Mouse (Mus musculus): ENCODE measurements around the gene Iqcm. TPM values are rescaled to one million over a fixed set of nuclear protein-coding genes. Genes with fewer than 3 reads are reported as not detected.

Iqcm gene
- polyA plus RNA-seq, 1 experiment from 2014 or later: not detected

- Histone ChIP-seq H3K36me3 (ENCODE audit: control insufficient read depth, insufficient read depth) (no peaks in the 10 kb centered on the region), H3K9me3 (replicated peaks; ENCODE audit: control insufficient read depth, low read length) (no peaks in the 10 kb centered on the region), H3K4me2 (ENCODE audit: low read depth, low read length) (no peak overlapping the region), H3K27me3 (ENCODE audit: control insufficient read depth, insufficient read depth, low read depth, low read length) (no peaks in the 10 kb centered on the region), H3K27ac (ENCODE audit: low read length) (no peak overlapping the region), H3K9ac (ENCODE audit: low read depth, low read length) (no peak overlapping the region), H3K4me3 (ENCODE audit: low read depth, low read length) (no peak overlapping the region), H3K4me1 (ENCODE audit: control insufficient read depth, low read depth, low read length) (no peaks in the 10 kb centered on the region)
- no peak for ATAC-seq (ENCODE audit: low read depth)
- 59% methylated on average over 4 of the region's 4 CpGs for WGBS (ENCODE audit: insufficient replicate concordance)
These were observed 570.0 kb downstream of the Iqcm start for GRCm38 (mm10) chr8:76018501-76018900.

Other genes with a start within 250 kb of the Iqcm start
- gene Rasd2, start 234.8 kb upstream of the Iqcm start, polyA plus RNA-seq (2015; fragmentation: Nextera tagmentation; extraction: Ambion mirVana): 0.11 TPM in 1 of 2 replicates, not detected in the other
- gene Gm10358, start 42.1 kb upstream of the Iqcm start, polyA plus RNA-seq (2015; fragmentation: Nextera tagmentation; extraction: Ambion mirVana): 0.12 TPM in 1 of 2 replicates, not detected in the other

Measured in liver, embryonic 16.5 days (tissue).